Mouse (Mus musculus) stomach, postnatal 0 days (tissue): Measurements from ENCODE around the gene Gm4491.

Experiments used
- CTCF ChIP-seq: IDR thresholded peaks from 2 replicates; pipeline ENCODE4 v1.5.1; 2016; ENCODE audit warnings: antibody characterized with exemption, low read depth, mild to moderate bottlenecking, moderate library complexity
- EP300 ChIP-seq: optimal IDR thresholded peaks from 2 replicates; pipeline ENCODE3; 2016; ENCODE audit warnings: antibody characterized with exemption

GRCm38 (mm10) chr14:57127383-57127782 is 11.7 kb upstream of the Gm4491 start:
- TF ChIP-seq CTCF (no peak), EP300 (no peak)
